Mouse (Mus musculus) induced T-regulatory cell, adult 2 months (primary cell): Measurements from ENCODE around the gene Ubqlnl.

ENCODE experiments used
- DNase-seq: peaks from one replicate; pipeline ENCODE4 v3.0.0-alpha.2; 2012; ENCODE audit warnings: low read depth

Ubqlnl gene

GRCm38 (mm10) chr7:104150456-104150855 is at the start of gene Ubqlnl:
TSS of gene Ubqlnl (minus strand) at chr7:104150556.
- DNase-seq = no peak

GRCm38 (mm10) chr7:104199822-104200221 is 49.5 kb upstream of the Ubqlnl start:
- peak; percentile 83 for DNase-seq

- DNase-seq = no peak
Measured at GRCm38 (mm10) chr7:104195885-104196284, 45.5 kb upstream of the Ubqlnl start, which contains the start of gene Olfr649. TSS of gene Olfr649 (minus strand) at chr7:104195985.

GRCm38 (mm10) chr7:104191275-104191674 is 40.9 kb upstream of the Ubqlnl start:
- DNase-seq = peak; percentile 9

DNA sequence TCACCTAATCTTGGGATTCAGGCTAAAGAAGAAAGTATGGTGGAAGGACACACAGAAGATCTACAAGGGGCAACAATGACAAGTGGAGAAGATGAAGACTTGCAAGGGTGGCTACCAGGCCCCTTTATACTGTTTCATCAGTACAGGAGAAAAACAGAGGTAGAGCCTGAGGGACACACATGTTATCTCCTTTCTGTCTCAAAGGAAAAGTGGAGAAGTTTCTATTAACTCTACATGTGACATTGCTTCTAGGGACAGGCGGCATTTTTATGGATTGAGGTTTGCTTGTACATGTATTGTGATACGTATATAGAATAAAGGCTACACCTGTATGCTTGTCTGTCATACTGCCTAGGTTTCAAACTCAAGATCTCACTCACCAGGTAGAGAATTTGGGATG is 32.9 kb upstream of the Ubqlnl start, which contains the start of gene Olfr648:
Gene Olfr648 (minus strand): TSS at position 101 of the 400 bp plus-strand sequence.
- DNase-seq = no peak

DNA sequence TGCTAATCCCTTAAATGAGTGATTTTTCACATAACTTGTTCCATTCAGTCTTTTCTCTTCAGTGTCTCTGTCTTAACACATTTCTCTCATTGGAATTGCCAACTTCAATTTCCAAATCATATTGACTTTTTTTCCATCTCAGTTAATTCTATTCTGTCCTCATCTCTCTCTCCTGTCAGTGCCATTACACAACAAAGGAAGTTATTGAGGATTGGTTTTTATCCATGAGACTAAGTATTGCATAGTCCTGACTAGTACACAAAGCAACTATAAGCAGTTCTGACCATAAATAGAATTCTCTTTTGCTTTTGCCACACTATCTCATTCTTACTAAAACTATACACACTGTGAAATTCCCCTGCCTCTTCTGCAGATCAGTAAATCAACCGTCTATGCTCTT is 28.7 kb upstream of the Ubqlnl start:
- DNase-seq = no peak

DNA sequence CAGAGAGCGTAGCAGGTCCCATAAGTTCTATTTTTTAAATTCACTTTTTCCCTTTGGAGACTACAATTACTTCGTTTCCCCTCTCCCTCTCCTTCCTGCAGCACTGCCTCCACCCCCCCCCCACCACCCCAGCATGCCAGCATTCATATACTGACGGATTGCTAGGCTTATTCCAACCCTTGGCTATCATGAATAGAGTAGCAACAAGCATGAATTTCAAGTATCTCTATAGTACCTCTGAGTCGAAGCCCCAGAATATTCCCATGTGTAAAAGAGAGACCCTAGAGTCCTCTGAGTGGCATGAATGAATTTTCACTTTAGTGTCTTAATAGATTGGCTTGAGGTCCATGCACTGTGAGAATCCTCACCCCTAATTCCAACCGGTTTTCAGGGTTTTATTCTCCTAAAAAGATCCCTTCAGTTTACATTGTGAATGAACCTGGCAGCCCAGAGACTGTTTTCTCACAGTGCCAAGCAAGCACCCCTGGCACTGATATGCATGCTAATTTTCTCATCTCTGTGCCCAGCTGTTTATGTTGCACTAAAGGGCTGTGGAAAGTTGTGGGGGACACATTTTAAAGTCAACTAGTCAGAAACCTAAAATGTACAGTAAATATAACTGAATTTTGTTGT is 28.2 kb upstream of the Ubqlnl start:
- no peak for DNase-seq

GRCm38 (mm10) chr7:104175085-104175484 is 24.7 kb upstream of the Ubqlnl start:
- DNase-seq = no peak

- no peak for DNase-seq
Measured at GRCm38 (mm10) chr7:104169634-104170204, 19.4 kb upstream of the Ubqlnl start.

DNA sequence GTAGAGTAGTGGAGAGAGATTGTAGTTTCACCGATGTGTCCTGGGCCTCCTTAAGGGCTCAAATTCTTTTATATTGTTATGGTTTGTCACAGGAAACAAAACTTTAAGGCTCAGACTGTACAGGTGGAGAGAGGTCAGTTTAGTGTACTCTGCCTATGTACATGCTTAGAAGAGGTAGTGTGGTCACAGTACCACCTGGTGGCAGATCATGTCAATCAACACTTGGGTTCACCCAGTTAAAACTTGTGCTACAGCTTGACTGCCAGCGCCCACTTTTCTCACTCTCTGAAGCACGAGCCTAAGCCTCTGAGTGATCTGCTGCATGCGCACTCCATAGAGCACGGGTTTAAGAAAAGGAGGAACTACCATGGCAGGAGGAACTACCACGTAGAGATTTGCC is 16.7 kb upstream of the Ubqlnl start:
- DNase-seq = peak; percentile 4

DNA sequence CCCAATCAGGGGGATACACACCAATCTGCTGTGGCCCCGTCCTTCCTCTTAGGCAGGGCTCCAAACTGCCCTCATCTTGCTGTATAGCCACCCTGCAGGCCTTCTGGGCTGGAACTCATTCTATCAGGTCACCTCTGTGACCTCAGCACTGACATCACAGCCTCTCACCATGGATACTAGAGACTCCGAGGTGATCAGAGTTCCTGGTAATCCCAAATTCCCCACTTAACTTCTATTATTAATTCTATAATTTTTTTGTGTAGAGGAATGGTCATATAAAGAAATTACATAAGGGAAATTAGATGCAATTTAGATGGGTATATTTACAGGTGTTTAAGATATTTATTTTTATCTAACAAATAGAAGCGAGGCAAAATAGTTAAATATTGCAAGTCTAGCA is 7.2 kb downstream of the Ubqlnl start, which contains the start of gene Ubqln3:
Gene Ubqln3 (minus strand): TSS at position 101 of the 400 bp plus-strand sequence.
- no peak for DNase-seq

DNA sequence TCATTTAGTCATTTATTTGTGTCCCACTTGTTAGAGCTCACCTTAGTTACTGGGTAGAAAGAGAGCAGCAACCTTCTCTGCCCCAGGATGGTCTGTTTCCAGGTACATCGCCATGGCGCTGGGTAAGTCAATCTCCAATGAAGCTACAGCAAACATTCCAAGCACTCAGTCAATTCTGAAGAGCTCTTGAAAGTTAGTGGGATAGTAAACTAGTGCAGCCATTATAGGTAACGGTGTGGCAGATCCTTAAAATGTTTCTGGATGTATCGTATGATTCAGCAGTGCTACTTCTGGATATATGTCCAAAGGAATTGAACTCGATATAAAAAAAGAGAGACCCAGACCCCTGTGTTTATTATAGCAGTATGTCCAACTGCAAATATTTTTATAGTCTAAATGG is 13.1 kb downstream of the Ubqlnl start, which contains the start of gene Olfr643:
Gene Olfr643 (minus strand): TSS at position 101 of the 400 bp plus-strand sequence.
- DNase-seq = no peak

DNA sequence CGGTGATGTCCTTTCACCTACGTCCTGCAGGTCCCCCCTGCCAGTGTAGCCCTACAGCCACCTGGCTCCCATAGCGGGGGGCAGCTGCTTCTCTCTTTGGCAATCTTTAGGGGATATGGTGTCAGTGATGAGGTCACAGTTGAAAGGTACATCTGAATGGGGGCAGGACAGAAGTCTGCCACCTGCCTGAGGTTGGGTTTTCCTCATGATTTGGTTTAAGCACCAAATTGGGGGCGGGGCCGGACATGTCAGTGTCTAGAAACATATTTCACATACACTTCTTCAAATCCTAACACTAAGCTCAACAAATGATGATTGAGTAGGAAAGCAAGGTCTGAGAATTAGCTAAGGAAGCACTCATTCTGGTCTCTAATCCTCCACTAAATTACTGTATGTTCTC is 20.6 kb downstream of the Ubqlnl start, which contains the start of gene Ubqln5:
Gene Ubqln5 (minus strand): TSS at position 101 of the 400 bp plus-strand sequence.
- DNase-seq = no peak

- DNase-seq = no peak
Measured at GRCm38 (mm10) chr7:104104757-104104972, 45.7 kb downstream of the Ubqlnl start, which contains the start of gene Olfr646. TSS of gene Olfr646 (plus strand) at chr7:104104873.

- DNase-seq = no peak
Measured at GRCm38 (mm10) chr7:104103913-104104756, 46.2 kb downstream of the Ubqlnl start.
